Mouse (Mus musculus) WW6 (cell line): ENCODE data around the gene Tnnt3.

Experiments
- DNase-seq: peaks from one replicate; pipeline ENCODE4 v3.0.0-alpha.2; 2013; ENCODE audit warnings: low read depth, low spot score

Gene Tnnt3

DNA sequence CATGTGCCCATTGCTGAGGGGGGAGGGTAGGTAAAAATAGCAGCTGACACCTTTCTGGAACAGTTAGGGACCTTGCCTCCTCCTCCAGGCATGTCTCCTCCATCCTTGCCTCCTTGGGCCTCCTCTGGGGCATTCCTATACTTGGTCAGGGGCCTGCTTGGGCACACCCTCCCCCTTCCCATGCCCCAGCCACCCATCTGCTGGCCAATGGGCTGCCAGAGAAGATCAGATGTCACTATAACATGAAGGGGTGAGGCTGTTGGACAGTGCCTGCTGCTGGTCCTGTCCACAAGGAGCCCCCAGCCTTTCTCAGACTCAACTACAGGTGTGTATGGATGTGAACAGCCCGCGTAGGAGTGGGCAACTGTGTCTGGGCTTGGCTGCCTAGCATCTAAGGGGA lies at the start of gene Tnnt3:
Gene Tnnt3 (plus strand): TSS at position 262 of the 400 bp plus-strand sequence.
- no peak for DNase-seq

DNA sequence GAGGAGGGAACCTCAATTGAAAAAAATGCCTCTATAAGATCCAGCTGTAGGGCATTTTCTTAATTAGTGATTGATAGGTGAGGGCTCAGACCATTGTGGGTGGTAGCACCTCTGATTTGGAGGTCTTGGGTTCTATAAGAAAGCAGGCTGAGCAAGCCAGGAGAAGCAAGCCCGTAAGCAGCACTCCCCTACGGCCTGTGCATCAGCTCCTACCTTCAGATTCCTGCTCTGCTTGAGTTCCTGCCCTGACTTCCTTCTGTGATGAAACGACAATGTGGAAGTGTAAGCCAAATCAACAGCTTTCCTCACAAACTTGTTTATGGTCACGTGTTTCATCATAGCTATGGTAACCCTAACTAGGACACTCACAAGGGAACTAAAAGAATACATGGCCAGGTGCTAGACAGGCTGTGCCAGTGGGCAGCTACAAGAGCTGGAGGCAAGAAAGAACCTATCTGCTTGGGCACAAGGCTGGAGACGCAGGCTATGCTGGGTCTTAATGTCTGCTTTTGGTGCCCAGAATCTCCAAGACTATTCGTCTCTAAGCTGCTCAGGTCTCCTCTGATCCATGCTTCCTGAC lies 49.5 kb upstream of the Tnnt3 start:
- no peak for DNase-seq

DNA sequence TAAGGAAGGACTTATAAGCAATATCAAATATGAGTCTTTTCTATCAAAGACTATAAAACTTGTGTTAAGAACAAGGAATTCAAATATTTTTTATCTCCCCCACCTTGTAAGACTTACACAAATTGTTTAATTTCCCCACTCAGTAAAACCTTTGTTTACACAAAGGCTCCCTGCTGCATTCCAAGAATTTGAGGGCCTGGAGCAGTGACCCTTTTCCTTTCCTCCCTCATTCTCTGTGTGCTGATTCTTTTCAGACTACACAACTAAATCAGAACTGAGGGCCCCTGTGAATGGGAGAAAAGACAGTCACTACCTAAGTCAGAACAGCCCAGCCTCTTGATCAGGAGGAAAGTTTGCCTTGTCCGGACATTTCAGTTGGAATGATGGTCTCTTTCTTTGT lies 43.9 kb upstream of the Tnnt3 start:
- no peak for DNase-seq

DNA sequence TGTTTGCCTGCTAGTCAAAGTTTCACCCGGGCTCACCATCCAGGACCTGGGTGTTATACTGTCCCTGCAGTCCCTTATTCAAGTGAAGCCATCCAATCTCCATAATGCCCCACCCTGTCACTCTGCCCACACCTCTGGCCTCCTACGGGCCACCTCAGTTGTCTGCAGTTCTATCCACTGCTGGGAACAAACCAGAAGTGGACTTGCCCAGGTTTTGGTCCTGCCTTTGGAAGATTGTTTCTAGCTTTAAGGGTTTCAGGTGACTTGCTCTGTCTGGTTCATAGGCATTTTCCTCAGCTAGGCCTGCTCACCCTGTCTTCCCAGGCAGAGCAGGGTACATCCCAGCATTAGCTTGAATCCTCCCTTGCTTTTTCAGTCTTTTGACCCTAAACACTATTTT lies 43.4 kb upstream of the Tnnt3 start:
- no peak for DNase-seq

DNA sequence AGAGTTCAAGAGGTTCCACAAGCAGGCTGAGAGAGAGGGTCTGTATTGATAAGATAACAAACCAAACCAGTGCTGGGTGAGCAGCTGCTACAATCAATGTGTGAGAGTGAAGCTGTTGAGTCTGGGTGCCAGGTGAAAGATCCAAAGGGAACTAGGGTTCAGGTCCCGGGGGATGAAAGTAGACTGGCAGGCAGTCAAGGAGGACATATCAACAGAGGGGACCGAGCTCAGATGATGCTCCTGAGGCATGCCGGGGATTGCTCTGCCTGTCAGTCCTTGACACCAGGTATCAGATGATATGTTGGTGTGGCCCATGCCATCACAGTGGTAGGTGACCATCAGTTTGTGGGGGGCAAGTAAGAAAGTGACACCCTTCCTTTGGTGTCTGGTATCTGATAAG lies 41.8 kb upstream of the Tnnt3 start:
- DNase-seq: no peak

DNA sequence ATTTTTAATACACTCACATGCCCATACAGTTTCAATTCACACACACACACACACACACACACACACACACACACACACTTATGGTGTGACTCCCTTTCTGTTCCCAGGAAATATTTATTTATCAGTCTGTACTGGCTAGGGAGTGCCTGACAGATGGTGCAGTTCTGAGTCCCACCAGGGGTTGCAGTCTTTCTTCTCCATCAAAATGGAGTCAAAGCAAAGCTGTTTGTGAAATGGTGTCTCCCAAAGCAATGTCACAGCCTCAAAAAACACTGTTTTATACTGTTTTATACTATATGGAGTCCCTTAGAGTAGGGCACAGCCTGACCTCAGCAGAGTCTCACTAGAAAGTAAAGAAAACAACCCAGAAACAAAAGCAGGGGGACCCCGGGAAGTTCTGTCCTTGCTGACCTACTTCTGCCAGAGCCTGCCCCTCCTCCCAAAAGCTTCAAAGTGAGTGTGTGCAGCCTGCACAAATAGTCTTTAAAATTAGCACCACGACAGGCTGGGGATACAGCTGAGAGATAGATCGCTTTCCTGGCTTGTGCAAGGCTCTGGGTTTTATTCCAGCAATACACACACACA lies 41.3 kb upstream of the Tnnt3 start:
- DNase-seq: no peak

DNA sequence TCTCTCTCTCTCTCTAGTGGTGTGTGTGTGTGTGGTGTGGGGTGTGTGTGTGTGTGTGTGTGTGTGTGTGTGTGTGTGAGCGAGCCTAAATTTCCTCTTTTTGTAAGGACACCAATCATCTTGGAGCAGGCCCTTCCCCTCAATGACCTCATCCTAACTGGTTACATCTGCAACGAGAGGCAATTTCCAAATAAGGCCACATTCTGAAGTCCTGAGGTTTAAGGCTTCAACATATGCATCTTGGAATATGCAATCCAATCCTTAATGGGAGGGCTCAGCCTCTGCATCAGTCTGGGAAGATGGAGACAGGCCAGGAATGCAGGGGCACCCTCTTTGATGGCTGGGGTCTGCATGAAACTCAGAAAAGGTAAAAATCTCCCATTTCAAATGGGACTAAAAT lies 40.6 kb upstream of the Tnnt3 start:
- no peak for DNase-seq

DNA sequence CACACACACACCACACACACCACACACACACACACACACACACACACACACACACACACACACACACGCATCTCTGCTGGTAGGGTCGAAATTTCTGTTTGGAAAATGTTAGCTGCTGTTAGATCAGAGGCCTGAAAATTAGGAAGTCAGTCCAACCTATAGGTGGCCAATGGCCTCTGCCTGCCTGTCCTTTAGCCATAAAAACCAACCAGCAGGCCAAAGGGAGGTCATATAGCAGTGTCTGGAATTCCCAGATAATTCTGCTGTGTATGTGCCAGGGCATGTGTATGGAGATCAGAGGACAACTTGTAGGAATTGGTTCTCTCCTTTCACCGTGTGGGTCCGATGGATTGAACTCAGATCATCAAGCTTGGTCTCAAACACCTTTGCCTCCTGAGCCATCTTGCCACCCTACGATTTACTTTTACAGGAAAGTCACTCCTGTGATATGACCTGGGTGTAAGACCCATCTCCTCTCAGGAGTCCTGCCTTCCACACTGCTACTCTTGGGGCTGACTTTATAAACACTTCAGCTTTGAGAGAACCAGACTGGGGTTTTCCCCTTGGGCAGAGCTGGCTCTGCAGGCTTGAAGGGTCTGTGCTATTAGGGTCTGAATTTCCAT lies 39.8 kb upstream of the Tnnt3 start:
- no peak for DNase-seq

DNA sequence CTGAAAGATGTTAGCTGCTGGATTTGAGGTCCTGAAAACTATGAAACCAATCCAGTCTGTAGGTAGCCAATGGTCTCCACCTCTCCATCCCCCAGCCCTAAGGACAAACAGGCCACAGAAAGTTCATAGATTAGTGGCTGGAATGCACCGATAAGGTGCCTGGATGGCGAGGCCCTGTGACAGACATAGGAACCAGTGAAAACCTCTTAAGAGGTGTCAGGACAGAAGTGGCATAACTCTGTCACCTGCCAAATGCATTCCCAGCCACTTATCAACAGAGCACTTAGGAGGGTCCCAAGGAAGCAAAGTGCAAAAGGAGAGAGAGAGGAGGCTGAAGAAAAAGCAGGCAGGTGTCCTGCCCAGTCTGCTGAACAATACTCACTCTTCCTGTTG lies 39.3 kb upstream of the Tnnt3 start:
- DNase-seq: no peak

DNA sequence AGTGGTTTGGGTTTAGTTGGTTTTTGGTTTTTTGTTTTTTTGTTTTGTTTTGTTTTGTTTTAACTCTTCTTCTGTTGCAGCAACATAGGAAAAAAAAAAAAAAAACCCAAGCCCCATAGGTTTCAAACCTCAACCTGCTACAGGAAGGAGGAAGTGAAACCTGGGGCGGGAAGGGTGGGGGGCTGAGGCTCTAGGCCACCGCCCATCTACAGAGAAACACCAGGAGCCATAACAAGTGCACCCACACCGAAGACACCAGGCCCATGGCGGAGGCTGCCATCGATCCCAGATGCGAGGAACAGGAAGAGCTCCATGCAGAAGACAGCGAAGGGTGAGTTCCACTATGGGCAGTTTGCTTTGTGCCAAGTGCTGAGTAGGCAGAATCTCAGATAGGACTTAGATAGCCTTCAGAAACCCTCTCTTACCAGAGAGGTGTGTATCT lies 38.0 kb upstream of the Tnnt3 start, which contains the start of gene Lsp1:
Gene Lsp1 (plus strand): TSS at position 174 of the 442 bp plus-strand sequence.
- no peak for DNase-seq

DNA sequence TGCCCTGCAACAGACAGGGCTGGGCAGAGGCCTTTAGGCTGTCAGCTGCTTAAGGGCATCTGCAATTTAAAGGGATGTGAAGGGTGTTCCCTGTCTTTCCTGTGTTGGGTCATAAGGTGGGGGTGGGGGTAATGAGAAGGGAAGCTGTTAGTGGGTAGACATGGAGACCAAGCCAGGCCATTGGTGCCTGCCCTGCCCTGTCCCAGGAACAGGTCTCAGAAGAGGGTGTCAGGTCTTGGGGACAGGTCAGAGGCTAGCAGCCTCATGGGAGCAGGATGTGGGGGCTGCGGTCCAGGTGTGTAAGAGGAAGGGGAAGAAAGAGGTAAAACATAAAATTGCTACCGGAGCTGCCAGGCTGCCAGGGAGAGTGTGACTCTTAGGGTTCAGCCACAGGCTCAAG lies 37.2 kb upstream of the Tnnt3 start:
- no peak for DNase-seq

DNA sequence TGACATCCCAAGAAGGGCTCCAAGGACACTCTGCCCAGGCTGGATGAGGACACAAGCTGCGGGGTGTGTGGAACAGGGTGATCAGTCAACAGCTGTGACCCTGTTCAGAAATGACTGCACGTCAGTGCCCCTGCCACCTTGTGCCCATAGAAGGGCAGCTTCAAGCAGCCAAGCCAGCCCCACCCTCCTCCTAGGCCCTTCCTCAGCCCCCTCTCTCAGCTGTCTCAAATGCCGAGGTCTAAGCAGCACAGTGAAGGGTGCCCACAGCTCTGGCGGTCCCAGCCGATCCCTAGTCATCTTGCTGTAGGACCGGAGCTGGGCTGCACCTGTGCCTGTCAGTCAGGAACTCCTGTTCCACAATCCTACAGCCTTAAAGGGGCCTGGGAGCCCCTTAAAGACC lies 36.4 kb upstream of the Tnnt3 start:
- DNase-seq: no peak

DNA sequence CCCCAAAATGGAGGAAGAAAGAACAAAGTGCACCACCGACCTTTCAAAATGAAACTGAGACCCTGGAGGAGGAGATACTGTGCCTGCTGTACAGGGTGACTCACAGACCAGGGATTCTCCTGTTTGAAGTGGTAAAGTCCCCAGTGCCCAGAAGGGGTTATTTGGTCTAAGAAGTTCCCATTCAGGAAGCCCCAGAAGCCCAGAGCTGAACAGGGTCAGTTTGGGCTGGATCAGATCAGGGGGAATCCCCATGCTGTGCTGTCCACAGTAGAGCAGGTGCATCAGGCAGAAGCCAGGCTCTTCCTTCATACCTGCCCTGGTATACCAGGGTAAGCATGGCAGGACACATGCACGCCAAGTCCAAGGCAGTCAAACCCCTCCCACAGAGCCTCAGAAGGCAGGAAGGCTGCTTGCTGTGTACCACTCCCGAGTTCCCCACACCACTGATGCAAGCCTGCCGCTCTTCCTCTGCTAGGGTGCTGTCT lies 36.0 kb upstream of the Tnnt3 start:
- no peak for DNase-seq

DNA sequence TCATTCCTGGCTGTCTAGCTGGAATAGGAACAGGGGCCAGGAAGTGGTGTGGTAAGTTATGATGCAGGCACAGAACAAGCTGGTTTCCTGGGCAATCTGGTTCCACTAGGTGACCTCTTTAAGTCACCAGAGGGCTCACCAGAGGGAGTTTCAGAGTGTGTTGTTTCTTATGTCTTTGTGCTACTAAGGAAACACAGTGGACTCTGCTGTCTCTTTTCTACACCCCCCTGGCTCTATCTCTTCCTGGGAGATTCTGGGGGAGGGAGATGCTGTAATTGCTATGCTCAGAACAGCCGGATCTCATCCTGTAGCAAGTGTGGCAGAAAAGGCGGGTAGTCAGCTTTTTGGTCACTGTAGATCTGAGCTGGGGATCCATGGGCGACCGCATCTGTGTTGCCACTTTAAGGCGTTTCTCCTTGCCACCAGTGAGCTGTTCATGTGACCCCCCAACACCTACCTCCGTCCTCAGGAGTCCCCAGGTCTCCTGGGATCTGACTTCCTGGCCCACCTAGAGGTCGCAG lies 28.4 kb upstream of the Tnnt3 start:
- DNase-seq: no peak

DNA sequence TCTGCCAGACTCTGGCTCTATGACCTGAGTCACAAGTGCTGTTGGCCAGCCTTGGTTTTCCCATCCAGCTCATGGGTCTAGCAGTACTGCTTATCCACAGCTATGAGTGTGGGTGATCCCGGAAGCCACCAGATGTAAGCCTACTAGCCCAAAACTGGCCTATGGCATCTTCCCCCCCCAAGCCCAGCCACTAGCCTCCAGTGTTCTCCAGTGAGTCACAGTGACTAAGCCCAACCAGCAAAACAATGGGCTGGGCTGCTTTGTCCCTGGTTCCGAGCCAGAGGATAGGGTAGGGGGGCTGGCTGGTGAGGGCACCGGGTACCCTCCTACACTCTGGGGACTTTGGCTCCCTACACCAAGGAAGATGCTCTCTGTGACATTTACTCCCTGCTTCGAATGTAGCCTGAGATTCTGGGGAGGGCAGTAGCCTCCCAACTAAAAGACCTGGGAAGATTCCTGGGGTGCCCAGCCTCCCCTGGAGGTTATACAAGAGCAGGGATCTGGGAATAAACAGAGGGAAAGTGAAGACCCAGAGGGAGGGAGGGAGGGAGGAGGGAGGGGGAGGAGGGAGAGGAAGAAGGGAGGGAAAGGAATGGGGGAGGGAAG lies 27.7 kb upstream of the Tnnt3 start:
- no peak for DNase-seq

DNA sequence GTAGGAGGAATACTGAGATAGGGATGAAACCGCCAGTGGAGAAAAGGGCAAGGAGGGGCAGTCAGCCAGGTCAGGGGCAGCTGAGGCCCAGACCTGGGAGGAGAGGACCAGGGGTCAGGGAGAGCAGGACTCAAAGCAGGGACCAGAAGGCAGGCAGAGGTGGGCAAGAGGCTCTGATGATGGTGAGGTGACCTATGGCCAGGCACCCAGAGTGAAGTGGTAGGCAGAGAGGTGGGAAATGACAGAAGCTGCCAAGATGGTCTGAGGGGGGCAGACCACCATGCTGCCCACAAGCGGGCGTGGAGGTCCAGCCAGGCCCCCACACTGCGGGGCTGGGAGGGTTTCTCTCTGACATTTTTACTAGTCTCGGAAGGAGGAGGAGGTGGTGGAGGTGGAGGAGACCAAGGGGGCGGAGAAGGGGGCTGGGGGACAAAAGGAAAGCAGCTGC lies 27.2 kb upstream of the Tnnt3 start:
- DNase-seq: no peak

DNA sequence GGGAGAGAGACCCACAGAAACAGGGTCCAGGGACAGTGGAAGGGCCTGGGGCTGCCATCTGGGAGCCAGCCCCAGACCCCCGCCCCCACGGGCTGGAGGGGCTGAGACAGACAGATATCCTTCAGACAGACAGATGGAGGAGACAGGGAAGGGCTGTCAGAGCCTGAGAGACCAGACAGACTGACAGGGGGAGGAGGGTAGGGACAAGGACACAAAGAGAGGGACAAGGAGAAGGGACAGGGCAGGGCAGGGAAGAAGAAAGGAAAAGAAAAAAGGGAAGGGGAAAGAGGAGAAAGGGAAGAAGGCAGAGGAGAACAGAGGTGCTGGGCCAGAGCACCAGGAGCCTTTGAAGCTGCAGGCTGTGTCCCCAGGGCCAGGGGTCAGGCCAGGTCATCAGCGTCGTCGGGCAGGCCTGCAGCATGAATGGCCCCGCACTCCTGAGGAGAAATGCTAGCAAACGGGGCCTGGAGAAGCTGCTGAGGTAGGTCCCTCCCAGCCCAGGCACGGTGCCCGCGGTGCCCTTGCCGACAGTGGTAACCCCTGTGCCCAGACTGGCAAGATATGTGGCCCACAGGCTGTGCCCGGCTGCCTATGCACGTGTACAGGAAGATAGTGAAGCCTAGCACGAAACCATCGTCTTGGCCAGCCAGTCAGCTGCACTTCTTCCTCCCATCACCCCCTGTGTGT lies 26.6 kb upstream of the Tnnt3 start:
- no peak for DNase-seq

DNA sequence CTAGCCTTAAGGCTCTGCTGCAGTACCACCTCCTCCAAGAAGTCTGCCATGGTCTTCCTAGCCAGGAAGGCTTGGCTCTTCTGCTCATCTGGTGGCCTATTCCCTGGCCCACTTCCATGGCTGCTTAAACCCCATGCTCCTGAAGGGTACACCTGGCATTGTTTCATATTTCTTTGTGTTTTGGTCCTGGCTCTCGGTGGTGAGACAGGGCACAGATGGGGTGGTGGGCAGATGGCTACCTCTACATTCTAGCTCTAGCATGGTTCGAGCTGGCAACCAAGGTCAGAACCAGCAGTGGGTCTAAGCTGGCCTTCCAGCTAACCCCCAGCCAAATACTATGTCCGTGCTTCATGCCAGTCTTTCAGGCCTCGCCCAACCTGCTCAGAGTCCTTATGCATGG lies 25.7 kb upstream of the Tnnt3 start:
- no peak for DNase-seq

DNA sequence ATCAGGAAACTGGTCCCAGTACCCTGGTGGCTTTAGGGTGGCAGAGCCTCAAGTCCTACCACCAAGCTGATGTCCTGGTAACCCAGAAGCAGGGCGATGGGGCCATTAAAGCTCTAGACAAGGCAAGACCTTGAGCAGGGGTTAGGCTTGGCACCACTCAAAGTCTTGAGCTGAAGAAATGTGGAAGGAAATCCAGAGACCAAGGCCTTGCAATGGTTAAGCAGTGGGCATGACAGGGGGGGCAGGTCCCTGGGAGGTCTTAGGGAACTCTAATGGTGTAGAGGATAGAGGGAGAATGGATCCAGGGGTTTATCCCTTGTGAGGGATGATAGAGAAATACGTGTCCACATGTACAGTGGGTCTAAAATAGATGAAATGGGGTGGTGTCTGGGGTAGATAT lies 25.2 kb upstream of the Tnnt3 start:
- no peak for DNase-seq

DNA sequence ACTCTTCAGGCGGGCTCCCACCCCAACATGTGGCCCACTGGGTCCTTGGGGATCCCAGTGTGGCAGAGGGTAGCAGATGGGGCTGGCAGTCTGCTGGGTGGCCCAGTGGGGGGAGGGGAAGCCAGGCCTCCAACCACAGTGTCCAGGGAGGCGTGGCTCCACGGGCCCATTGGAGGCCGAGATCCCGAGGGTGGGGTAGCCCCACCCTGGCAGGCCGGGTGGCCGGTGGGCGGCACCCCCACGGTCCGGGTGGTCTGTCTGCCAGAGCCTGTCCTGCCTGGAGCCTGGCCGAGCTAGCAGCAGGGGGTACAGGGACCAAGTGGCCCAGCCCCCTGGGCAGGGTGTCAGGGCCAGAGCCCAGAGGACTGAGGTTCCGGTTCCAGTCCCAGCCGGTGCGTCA lies 23.8 kb upstream of the Tnnt3 start:
- DNase-seq: no peak

DNA sequence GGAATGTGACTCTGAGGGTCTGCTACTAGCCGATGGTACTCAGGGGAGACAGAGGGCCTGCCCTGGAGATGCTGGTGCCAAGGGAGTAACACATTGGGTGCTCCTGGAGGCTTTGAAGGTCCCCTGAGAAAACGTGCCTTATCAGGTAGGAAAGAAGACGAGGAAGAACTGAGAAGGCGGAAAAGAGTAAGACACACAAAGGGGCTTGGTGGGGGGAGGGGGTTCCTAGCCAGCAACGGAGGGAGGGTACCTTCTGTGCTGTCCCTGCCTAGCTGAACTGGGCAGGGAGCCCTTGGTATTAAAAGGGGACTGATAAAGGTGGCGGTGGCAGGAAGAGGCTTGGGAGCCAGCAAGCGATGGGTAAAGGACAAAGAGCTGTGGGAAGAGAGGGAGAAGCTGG lies 23.0 kb upstream of the Tnnt3 start:
- no peak for DNase-seq

DNA sequence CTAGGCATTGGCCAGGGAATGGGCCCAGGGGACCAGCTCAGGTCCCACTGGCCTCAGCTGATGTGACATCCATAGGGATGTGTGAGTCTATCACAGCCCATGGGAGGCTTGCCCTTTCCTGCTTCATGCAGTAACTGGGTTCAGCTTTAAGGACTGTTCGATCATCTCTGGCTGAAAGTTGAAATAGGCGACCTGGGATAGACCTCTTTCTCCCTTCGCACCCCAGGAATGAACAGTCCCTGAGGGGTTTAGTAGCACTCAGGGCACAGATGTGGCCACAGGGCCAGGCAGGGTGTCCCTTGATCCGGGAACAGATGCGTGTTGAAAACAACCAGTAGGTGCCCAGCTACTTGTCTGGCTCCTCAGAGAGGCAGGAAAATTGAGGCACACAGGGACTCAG lies 22.4 kb upstream of the Tnnt3 start:
- DNase-seq: no peak
